Mouse (Mus musculus) gastrocnemius, postnatal 14 days (tissue): ENCODE measurements around the gene Cnot3. TPM values are rescaled to one million over a fixed set of nuclear protein-coding genes. Genes with fewer than 3 reads are reported as not detected.

Experiments
- microRNA-seq, 2 experiments: library from miRNA; unstranded; fragments of <30 nt; microRNA quantifications; one replicate each; pipeline ENCODE4 v1.2.0; 2021
- total RNA-seq, 2 experiments: library from RNA; stranded (reverse); gene quantifications; 2 replicates each; pipeline ENCODE4 v1.2.3; 2021

Cnot3 gene
- total RNA-seq, 2 experiments from 2014 or later: 18.0 to 22.3 TPM

Small RNA genes within 50 kb of the gene (microRNA-seq; reads per million reads assigned to microRNA genes)
- 2.0 to 2.9 reads per million in 2 experiments for gene Mir3572

Other genes with a start within 250 kb of the Cnot3 start
- gene Cacng6, start 221.1 kb upstream of the Cnot3 start, total RNA-seq: 10 to 100 TPM; 79.3 to 91.5 TPM
- gene Tarm1, start 142.6 kb upstream of the Cnot3 start, total RNA-seq: under 1 TPM in 1 of 2 experiments, not detected in 1; 0.12 TPM
- under 1 TPM in 1 of 2 experiments, not detected in 1; 0.13 TPM for gene Oscar, start 29.1 kb upstream of the Cnot3 start, total RNA-seq
- gene Ndufa3, start 27.9 kb upstream of the Cnot3 start, total RNA-seq: 100 to 1,000 TPM; 731 to 849 TPM
- gene Tfpt, start 15.3 kb upstream of the Cnot3 start, total RNA-seq: 10 to 100 TPM; 11.5 to 14.6 TPM
- gene Prpf31, start 15.3 kb upstream of the Cnot3 start, total RNA-seq: 10 to 100 TPM; 24.7 to 27.4 TPM
- gene Leng1, start 20.6 kb downstream of the Cnot3 start, total RNA-seq: 1 to 10 TPM; 4.8 to 5.6 TPM
- under 1 TPM; 0.64 to 0.84 TPM for gene Tmc4, start 32.3 kb downstream of the Cnot3 start, total RNA-seq
- gene Tsen34, start 47.6 kb downstream of the Cnot3 start, total RNA-seq: 10 to 100 TPM; 37.3 to 40.6 TPM
- 10 to 100 TPM; 10.6 to 12.8 TPM for gene Mboat7, start 48.3 kb downstream of the Cnot3 start, total RNA-seq
- 100 to 1,000 TPM; 561 to 608 TPM for gene Rps9, start 58.7 kb downstream of the Cnot3 start, total RNA-seq
- 1 to 10 TPM; 1.0 to 1.3 TPM for gene Pirb, start 75.1 kb downstream of the Cnot3 start, total RNA-seq
- under 1 TPM in 1 of 2 experiments, not detected in 1; 0.10 TPM for gene Gm15448, start 180.4 kb downstream of the Cnot3 start, total RNA-seq
- gene Pira2, start 199.8 kb downstream of the Cnot3 start, total RNA-seq: under 1 TPM; 0.16 to 0.18 TPM